Mouse (Mus musculus) gastrocnemius, adult 2 months (tissue): ENCODE measurements at regions not wholly inside any gene's neighbourhood (a gene's known extent, or its start where the extent isn't known, plus 50 kb on each side); places are given as distances from the start of the nearest gene placed in this dataset.
A peak's percentile ranks its signal among the peaks of the same experiment; 100 is the strongest.

Source experiments
- DNase-seq: peaks from one replicate; pipeline ENCODE4 v3.0.0; 2022
- H3K27ac ChIP-seq: fragments of 200-600 bp; 2 replicates; pipeline ENCODE4 v1.8.1; 2022; ENCODE audit warnings: mild to moderate bottlenecking
- H3K4me3 ChIP-seq: fragments of 200-600 bp; 2 replicates; pipeline ENCODE4 v1.8.1; 2022; ENCODE audit warnings: mild to moderate bottlenecking, moderate library complexity
- CTCF ChIP-seq: fragments of 200-600 bp; IDR thresholded peaks from 2 replicates; pipeline ENCODE4 v1.8.1; 2022; ENCODE audit warnings: antibody characterized with exemption, mild to moderate bottlenecking, moderate library complexity
- intact Hi-C: fragments of 180-260 bp; cut with DNase I; formaldehyde crosslinking; loops from one replicate; pipeline ENCODE4 v1.15.1; 2025

- H3K27ac ChIP-seq, result no peak overlapping the region
- no peak for TF ChIP-seq CTCF
- no peak overlapping the region for H3K4me3 ChIP-seq
- intact Hi-C loops, result no loop called here
- no peak for DNase-seq
These were observed 254.8 kb downstream of the Etv1 start for GRCm38 (mm10) chr12:39033982-39034381.

GRCm38 (mm10) chr12:39036466-39037037, 257.4 kb downstream of the Etv1 start:
- intact Hi-C loops, result no loop called here
- H3K27ac ChIP-seq, result no peak overlapping the region
- no peak for TF ChIP-seq CTCF
- H3K4me3 ChIP-seq, result no peak overlapping the region
- no peak for DNase-seq

- intact Hi-C loops, result no loop called here
- no peak overlapping the region for H3K27ac ChIP-seq
- DNase-seq, result no peak
- no peak for TF ChIP-seq CTCF
- H3K4me3 ChIP-seq, result no peak overlapping the region
These were observed 258.9 kb downstream of the Etv1 start for GRCm38 (mm10) chr12:39038077-39038476.

GRCm38 (mm10) chr12:39038656-39039055, 259.5 kb downstream of the Etv1 start:
- intact Hi-C loops, result no loop called here
- H3K4me3 ChIP-seq, result no peak overlapping the region
- no peak for TF ChIP-seq CTCF
- no peak overlapping the region for H3K27ac ChIP-seq
- no peak for DNase-seq

- TF ChIP-seq CTCF, result no peak
- intact Hi-C loops, result no loop called here
- no peak overlapping the region for H3K4me3 ChIP-seq
- H3K27ac ChIP-seq, result no peak overlapping the region
- no peak for DNase-seq
These were observed 267.9 kb downstream of the Etv1 start for GRCm38 (mm10) chr12:39047126-39047525.

- Histone ChIP-seq H3K27ac (no peak overlapping the region), H3K4me3 (no peak overlapping the region)
- no peak for DNase-seq
- TF ChIP-seq CTCF, result no peak
- intact Hi-C loops, result no loop called here
These were observed 269.3 kb downstream of the Etv1 start for GRCm38 (mm10) chr12:39048441-39048840.

GRCm38 (mm10) chr12:39048958-39049357, 269.8 kb downstream of the Etv1 start:
- TF ChIP-seq CTCF, result peak; percentile 59
- no peak for DNase-seq
- Histone ChIP-seq H3K4me3 (no peak overlapping the region), H3K27ac (no peak overlapping the region)
- intact Hi-C loops, result loop anchor here (1.0 kb wide), 1 partner anchor 447 kb away; no protein-coding TSS in a partner anchor

- DNase-seq, result no peak
- intact Hi-C loops, result no loop called here
- Histone ChIP-seq H3K4me3 (no peak overlapping the region), H3K27ac (no peak overlapping the region)
- TF ChIP-seq CTCF, result no peak
These were observed 291.3 kb downstream of the Etv1 start for GRCm38 (mm10) chr12:39070331-39071045.

GRCm38 (mm10) chr12:39073289-39074022, 294.3 kb downstream of the Etv1 start:
- no peak overlapping the region for H3K27ac ChIP-seq
- intact Hi-C loops, result no loop called here
- no peak for TF ChIP-seq CTCF
- no peak overlapping the region for H3K4me3 ChIP-seq
- DNase-seq, result no peak

- no peak for DNase-seq
- H3K27ac ChIP-seq, result no peak overlapping the region
- H3K4me3 ChIP-seq, result no peak overlapping the region
- intact Hi-C loops, result no loop called here
- TF ChIP-seq CTCF, result no peak
These were observed 307.1 kb downstream of the Etv1 start for GRCm38 (mm10) chr12:39086285-39086684.

GRCm38 (mm10) chr12:39094638-39095230, 315.6 kb downstream of the Etv1 start:
- TF ChIP-seq CTCF, result no peak
- no peak overlapping the region for H3K4me3 ChIP-seq
- no peak for DNase-seq
- no peak overlapping the region for H3K27ac ChIP-seq
- intact Hi-C loops, result no loop called here

- no peak for DNase-seq
- no peak for TF ChIP-seq CTCF
- Histone ChIP-seq H3K4me3 (no peak overlapping the region), H3K27ac (no peak overlapping the region)
- intact Hi-C loops, result no loop called here
These were observed 344.4 kb downstream of the Etv1 start for GRCm38 (mm10) chr12:39123391-39124095.
